Mouse (Mus musculus) brown adipose tissue, adult 24 weeks (tissue): Measurements from ENCODE around the gene Cd40. TPM values are rescaled to one million over a fixed set of nuclear protein-coding genes. Genes with fewer than 3 reads are reported as not detected.

ENCODE experiments used
- H3K27ac ChIP-seq: fragments of 200-500 bp; replicated peaks from 2 replicates; pipeline ENCODE4 v1.5.1; 2012; ENCODE audit warnings: low read depth, mild to moderate bottlenecking, low read length
- H3K4me1 ChIP-seq: fragments of 200-500 bp; 2 replicates; pipeline ENCODE4 v1.6.1; 2012; ENCODE audit warnings: low read length, mixed read lengths; ENCODE audit not compliant: control insufficient read depth, insufficient read depth, insufficient read length
- H3K4me3 ChIP-seq: fragments of 200-500 bp; 2 replicates; pipeline ENCODE4 v1.5.1; 2012; ENCODE audit warnings: low read depth, mild to moderate bottlenecking, low read length, moderate library complexity; ENCODE audit not compliant: insufficient read depth
- polyA plus RNA-seq: library from polyadenylated mRNA; stranded (reverse); fragments of >200 nt; gene quantifications from 2 replicates; pipeline ENCODE4 v1.2.4, GENCODE M21; 2012; ENCODE audit not compliant: missing spikeins, insufficient read depth, insufficient read length

The Cd40 gene
- 1.2 and 2.2 TPM in 2 replicates for polyA plus RNA-seq

DNA sequence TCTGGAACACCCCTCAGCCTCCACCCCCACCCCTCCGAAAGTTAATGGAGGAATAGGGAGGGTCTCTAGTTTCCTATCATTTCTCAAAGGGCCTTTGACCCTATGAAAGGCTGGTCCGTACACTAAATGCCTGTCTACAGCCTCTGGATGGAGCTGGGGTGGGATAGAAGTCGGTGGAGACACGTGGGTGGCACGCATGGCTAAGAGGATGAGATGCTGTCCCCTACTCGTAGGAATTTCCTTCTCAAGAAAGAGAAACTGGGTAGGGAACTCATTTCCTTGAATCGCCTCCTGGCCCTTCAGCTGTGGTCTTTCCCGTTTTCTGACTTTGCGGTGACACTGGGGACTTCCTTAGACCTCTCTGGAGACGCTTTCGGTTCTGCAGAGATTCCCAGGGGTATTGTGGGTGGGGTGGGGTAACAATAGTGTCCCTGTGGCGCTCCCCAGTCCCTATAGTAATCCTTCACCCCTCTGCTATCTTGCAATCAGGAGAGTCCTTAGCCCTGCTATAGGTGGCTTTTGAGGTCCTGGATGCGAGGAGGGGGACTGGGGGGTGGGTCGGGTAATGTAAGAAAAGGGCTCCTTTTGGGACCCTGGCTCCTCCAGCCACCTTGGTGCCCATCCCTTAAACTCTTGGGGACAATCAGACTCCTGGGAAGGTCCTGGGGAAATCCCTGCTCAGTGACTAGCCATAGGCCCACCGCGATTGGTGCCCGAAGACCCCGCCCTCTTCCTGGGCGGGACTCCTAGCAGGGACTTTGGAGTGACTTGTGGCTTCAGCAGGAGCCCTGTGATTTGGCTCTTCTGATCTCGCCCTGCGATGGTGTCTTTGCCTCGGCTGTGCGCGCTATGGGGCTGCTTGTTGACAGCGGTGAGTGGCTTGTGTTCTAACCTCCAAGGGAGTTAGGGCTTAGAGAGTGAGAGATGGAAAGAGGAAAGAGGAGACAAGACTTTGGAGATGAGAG is at the start of gene Cd40:
Gene Cd40, plus strand, starts transcription at position 740 of the 965 bp plus-strand sequence.
- Histone ChIP-seq H3K4me1 (no peaks in the 10 kb centered on the region), H3K4me3 (peak within 1 kb of the TSS; percentile 53), H3K27ac (peak within 1 kb of the TSS; percentile 44; the same call in 1 of the 2 replicates)

DNA sequence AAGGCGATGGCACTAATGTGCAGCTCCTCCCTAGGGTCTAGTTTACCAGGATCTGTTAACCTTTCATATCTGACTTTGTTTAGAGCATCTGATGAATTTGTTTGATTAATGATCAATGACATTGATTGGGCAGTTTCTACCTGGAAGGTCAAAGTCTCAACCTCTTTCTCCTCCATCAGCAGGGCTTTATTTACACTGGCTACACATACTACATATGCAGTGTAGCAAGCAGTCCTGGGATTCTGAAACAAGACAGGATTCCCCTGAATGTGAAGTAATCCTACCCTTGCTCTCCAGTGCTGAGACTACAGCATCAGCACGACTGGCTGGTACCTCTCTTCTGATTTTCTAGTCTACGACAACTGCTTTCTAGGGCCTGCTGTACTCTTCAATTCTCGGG is 48.6 kb upstream of the Cd40 start:
- Histone ChIP-seq H3K4me1 (no peaks in the 10 kb centered on the region), H3K27ac (no peak overlapping the region), H3K4me3 (no peak overlapping the region)

- Histone ChIP-seq H3K27ac (no peak overlapping the region), H3K4me1 (no peaks in the 10 kb centered on the region), H3K4me3 (no peak overlapping the region)
Observed at GRCm38 (mm10) chr2:165007986-165008385, 47.4 kb upstream of the Cd40 start.

DNA sequence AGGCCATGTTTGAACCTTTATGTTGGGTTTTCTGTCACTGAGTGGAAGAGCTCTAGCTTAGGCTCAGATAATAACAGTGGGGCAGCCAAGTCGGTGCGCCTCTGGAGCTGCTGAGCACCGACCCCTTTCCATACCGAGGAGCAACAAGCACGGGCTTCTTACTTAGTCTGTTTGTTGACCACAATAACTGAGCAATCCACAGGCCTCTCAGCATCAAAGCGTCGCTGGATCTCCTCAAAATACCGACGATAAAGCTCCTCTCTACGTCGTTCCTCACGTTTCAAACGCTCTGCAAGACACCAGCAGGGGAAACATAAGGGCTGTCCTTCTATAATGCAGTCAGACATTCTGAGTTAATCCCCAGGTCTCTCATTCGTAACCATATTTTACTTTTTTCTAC is 46.3 kb upstream of the Cd40 start:
- Histone ChIP-seq H3K4me3 (no peak overlapping the region), H3K4me1 (no peaks in the 10 kb centered on the region), H3K27ac (no peak overlapping the region)

DNA sequence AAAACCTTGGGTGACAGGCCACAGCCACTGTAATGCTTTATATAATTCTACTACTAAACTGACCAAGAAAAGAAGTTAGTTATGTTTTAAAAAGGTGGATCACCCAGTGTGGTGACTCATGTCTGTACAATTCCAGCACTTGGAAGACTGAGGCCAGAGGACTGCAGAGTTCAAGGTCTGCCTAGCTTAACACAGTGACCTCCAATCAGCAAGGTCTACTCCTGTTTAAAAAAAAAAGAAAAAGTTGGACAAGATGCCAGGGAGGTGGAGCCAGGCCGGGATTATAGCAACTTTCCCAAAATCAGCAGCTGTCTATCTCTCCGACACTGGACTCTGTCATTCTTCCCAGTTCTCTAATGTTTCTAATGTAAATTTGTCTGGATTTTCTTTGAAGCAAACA is 45.8 kb upstream of the Cd40 start:
- Histone ChIP-seq H3K27ac (no peak overlapping the region), H3K4me3 (no peak overlapping the region)

GRCm38 (mm10) chr2:165010351-165010750 is 45.1 kb upstream of the Cd40 start:
- H3K27ac ChIP-seq, result no peak overlapping the region

More for the DNA sequence above, 45.8 kb upstream of the Cd40 start:
- H3K4me1 ChIP-seq, result no peaks in the 10 kb centered on the region

GRCm38 (mm10) chr2:165014935-165015334 is 40.5 kb upstream of the Cd40 start:
- Histone ChIP-seq H3K4me1 (no peaks in the 10 kb centered on the region), H3K27ac (no peak overlapping the region)

More at GRCm38 (mm10) chr2:165010351-165010750, 45.1 kb upstream of the Cd40 start:
- H3K4me3 ChIP-seq, result no peak overlapping the region
- no peaks in the 10 kb centered on the region for H3K4me1 ChIP-seq

DNA sequence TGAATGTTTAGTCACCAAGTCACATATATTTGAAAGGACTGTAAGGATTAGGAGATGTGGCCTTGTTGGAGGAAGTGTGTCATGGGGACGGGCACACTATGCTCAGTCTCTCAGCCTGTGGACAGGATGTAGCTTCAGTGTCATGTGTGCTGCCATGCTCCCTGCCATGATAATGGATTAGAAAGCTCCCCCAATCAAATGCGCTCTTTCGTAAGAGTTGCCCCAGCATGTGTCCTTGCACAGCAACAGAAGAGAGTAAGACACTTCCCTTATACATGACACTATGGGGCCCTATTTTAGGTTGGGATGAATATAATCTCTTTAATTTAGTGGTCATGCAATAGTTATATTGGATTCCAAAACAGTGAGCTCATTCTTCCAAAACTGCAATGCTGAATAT is 34.9 kb upstream of the Cd40 start:
- Histone ChIP-seq H3K4me1 (no peaks in the 10 kb centered on the region; the same call in 1 of the 2 replicates), H3K4me3 (no peak overlapping the region), H3K27ac (no peak overlapping the region)

More at GRCm38 (mm10) chr2:165014935-165015334, 40.5 kb upstream of the Cd40 start:
- no peak overlapping the region for H3K4me3 ChIP-seq

DNA sequence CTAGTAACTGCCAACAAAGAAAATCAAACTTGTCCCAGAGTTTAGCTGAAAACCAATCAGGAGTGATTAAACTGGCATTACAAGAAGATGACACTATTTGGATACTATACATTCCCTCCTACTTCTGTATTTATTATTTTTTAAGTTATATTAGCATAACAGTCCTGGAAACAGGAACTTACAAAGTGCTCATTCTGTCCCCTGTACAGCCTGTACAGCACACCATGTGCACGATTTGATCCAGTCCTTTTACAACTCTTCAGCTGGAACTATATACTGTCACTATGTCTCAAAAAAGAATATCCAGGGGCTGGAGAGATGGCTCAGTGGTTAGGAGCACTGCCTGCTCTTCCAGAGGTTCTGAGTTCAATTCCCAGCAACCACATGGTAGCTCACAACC is 28.3 kb upstream of the Cd40 start:
- Histone ChIP-seq H3K4me3 (no peak overlapping the region), H3K27ac (no peak overlapping the region), H3K4me1 (peaks cover 6% of the 10 kb centered on the region)

- no peaks in the 10 kb centered on the region for H3K4me1 ChIP-seq
- H3K27ac ChIP-seq, result no peak overlapping the region
- H3K4me3 ChIP-seq, result no peak overlapping the region
Observed at GRCm38 (mm10) chr2:165032533-165032932, 22.9 kb upstream of the Cd40 start.

GRCm38 (mm10) chr2:165033306-165033705 is 22.1 kb upstream of the Cd40 start:
- H3K4me1 ChIP-seq, result no peaks in the 10 kb centered on the region
- H3K27ac ChIP-seq, result no peak overlapping the region
- peak overlapping the region; percentile 95 for H3K4me3 ChIP-seq

- H3K27ac ChIP-seq, result peak within 1 kb of the TSS; percentile 89
- H3K4me1 ChIP-seq, result no peaks in the 10 kb centered on the region
- peak within 1 kb of the TSS; percentile 95 for H3K4me3 ChIP-seq
Observed at GRCm38 (mm10) chr2:165034131-165035057, 21.0 kb upstream of the Cd40 start, which contains the start of gene Ncoa5. TSS of gene Ncoa5 (minus strand) at chr2:165034867.

GRCm38 (mm10) chr2:165035058-165035431 is 20.4 kb upstream of the Cd40 start:
- peak overlapping the region; percentile 95 for H3K4me3 ChIP-seq
- H3K27ac ChIP-seq, result no peak overlapping the region
- H3K4me1 ChIP-seq, result no peaks in the 10 kb centered on the region

- no peak overlapping the region for H3K4me3 ChIP-seq
- no peaks in the 10 kb centered on the region for H3K4me1 ChIP-seq
- no peak overlapping the region for H3K27ac ChIP-seq
Observed at GRCm38 (mm10) chr2:165037415-165037814, 18.0 kb upstream of the Cd40 start.

DNA sequence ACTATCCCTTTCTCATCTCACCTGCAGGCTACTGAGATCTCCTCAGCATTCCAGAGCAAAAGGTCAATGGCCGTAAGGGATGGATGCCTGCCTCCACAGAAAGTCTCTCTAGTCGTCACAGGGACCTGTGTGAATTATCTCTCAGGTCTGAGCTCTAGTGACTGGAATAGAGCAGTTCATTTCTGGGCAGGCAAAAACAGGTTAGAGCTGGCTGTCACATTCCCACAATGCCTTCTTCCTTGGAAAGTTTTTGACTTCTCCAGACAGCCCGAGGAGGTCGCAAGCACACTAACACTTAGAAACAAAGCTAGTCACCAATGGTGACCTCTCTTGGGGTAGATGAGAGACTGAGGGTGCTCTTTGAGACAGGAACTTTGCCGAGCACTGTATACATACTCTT is 13.3 kb upstream of the Cd40 start:
- no peak overlapping the region for H3K4me3 ChIP-seq
- H3K27ac ChIP-seq, result no peak overlapping the region
- H3K4me1 ChIP-seq, result no peaks in the 10 kb centered on the region
